Mouse (Mus musculus) ovary, postnatal 36 days (tissue): ENCODE results near the gene Mboat2.

ENCODE experiments used
- DNase-seq: peaks from one replicate; pipeline ENCODE4 v3.0.0; 2022; ENCODE audit warnings: low spot score, mixed read lengths

Gene Mboat2

DNA sequence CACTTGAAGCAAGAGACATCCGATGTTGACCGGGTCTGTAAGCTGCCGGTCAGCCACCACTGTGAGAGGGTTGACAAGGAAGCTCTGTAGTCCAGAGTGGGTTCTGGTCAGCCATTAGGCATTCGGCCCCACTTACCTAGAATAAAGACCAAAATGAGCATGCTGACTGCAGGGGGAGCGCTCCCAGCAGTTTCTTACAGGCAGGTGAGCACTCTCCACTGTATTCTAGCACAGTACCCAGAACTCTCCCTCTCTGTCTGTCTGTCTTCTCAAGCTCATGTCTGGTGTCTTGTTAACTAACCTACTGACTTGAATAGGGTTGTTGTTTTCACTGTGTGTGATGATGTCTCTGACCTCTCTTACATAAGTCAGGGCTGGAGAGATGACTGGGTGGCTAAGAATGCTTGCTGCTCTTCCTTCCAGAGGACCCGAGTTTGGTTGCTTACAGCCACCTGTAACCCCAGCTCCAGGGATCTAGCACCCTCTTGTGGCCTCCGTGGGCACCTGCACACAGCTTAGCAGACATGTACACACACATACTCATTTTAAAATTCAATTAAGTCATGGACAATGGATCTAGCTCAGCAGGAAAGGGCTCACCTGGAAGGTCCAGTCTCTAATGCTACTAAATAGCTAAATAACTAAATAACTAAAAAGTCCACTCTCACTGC lies 119.8 kb downstream of the Mboat2 start:
- DNase-seq, result no peak

DNA sequence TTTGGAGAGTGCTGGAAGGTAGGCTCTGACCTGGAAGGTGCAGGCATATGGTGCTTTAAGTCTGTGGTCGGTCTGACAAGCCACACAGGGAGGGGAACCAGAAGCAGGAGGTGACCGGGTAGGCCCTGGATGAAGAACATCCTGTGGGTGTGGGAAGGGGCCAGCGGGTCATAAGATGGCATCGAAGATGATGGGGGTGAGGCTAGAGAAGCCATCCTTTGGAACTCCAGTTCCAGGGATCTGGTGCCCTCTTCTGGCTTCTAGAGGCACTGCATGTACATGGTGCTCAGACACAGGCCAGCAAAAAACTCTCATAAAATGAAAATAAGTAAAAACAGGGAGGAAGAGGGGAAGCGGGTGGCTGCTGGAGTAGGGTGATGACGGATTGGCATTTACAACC lies 121.5 kb downstream of the Mboat2 start:
- DNase-seq, result peak; percentile 35

DNA sequence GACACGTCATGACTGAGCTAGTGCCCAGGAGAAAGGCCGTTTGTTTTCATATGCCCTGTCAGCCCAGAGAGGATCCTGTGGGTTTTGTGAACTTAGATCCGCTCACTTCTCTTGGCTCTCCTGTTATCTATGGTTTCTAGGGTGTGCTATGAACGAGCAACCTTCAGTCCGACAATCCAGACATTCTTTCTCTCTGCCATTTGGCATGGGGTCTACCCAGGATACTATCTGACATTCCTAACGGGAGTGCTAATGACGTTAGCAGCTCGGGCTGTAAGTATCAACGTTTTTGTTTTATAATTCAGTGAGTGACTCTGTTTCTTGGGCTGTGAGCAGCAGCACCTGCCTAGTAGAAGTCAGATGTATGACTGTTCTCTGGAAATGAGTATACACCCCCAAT lies 124.5 kb downstream of the Mboat2 start:
- no peak for DNase-seq

DNA sequence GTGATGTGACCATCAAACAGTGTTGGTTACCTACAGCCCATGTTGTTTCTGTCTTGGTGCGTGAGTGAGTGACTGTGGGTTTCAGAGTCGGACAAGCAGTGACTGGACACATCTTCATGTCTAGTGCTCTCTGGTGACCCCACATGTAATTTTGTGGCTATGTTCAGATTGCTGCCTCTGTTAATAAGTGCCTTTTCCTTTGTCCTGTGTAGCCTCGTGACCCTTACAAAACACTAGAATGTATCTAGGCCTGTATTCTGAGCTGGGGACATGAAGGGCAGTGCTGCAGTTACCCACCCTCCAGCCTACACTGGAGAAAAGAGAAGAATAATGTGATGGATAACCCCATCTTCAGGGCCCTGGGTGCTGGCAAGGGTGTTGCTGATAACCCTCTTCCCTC lies 127.8 kb downstream of the Mboat2 start:
- no peak for DNase-seq

DNA sequence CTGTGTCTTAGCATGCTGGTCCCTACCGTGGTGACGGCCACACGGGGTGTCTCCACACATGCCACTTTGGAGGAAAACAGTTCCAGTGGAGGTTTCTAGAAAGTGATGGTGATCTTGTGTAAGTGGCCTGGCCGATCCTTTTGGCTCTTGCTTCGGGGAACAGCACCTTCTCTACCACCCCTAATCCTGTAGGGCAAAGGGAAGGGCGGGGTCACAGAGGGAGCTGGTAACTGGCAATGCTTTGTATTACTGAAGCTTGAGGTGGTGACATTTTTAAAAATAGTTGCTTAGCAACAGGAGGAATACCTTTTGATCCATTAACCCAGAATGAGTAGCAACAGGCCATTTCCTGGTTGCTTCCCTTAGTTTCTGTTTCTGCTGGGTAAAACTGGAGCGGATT lies 131.1 kb downstream of the Mboat2 start:
- no peak for DNase-seq

DNA sequence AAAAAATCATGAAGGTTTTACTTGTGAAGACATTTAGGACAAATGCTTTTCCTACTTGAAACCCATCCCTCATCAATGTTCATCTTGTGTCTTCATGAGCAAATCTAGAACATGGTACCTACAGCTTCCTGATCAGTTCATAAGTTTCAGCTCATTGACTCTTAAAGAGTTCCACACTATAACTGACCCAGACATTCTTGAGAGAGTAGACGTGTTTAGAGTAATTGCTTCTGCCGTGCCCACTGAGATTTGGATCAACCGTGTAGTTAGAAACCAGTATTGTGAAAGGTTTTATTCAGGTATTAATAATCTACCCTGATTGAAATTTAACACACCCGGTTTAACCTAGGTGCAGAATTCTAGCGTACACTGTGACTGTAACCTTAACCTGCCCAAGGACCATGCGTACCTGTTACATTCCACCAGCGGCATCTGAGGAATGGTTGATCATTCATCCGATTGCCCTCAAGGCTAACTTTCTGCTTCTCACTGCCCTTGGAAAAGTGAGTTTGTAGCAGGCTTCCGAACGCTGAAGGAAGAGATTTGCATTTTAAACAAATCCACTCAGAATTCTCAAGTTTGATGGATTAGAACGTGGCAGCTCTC lies 131.8 kb downstream of the Mboat2 start:
- no peak for DNase-seq

DNA sequence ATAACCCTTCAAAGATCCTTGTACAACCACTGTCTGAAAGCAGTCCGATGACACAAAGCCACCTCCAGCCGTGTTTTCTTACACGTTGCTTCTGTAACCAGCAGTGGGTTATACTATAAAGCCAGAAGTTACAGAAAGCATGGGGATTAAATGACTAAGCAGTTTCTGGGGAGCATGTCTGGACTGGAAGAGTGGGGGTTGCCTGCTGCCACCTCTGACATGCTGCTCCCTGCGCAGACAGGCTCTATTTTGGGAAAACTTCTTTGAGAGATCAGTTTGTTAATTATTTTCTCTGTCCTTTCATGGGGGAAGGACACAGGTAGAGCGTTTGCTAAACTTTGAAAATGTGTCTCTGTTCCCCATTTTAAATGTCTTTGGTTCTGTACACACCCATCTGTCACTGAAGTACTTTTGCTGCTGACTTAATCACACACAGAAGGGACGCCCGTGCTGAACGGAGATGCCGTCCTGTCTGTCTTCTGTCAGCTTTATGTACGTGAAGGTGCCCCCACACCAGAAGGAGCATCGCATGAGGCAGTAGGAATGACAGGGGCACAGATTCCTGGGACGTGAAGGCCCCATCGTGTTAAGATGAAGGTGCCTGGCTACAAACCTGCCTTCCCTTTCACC lies 132.8 kb downstream of the Mboat2 start:
- no peak for DNase-seq

DNA sequence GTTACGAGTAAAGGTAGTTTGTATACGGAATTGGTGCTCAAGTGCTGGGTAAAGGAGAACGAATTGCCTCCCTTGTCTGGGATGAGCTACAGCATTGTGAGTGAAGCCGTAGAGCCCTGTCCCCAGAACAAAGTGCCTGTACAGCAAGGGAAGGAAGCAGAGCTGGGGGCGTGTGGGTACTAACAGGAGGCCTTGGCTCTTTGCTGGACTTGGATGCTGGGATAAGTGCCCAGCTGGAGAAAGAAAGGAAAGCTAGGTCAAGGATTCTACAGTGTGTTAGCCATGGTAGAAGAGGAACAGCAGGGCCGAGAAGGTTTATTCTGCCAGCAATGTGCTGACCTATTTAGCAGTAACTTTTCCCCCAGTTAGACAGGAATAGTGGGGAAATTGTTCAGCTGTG lies 134.7 kb downstream of the Mboat2 start:
- no peak for DNase-seq

DNA sequence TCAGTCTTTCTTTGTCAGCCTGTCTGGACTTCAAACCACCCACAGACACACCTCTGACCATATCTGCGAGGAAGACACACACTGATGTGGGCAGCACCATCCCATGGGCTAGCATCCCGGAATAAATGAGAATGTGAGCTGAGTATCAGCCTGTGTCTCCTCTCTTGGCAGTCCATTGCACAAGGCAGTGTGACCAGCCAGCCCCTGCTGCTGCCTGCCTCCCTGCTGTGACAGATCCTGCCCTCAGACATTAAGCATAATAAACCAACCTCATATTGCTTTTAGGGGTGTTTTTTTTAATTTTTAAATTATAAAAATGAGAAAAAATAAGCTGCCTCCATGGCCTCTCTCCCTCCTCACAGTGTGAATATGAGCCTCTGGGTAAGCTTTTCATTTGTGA lies 135.4 kb downstream of the Mboat2 start:
- DNase-seq, result no peak

DNA sequence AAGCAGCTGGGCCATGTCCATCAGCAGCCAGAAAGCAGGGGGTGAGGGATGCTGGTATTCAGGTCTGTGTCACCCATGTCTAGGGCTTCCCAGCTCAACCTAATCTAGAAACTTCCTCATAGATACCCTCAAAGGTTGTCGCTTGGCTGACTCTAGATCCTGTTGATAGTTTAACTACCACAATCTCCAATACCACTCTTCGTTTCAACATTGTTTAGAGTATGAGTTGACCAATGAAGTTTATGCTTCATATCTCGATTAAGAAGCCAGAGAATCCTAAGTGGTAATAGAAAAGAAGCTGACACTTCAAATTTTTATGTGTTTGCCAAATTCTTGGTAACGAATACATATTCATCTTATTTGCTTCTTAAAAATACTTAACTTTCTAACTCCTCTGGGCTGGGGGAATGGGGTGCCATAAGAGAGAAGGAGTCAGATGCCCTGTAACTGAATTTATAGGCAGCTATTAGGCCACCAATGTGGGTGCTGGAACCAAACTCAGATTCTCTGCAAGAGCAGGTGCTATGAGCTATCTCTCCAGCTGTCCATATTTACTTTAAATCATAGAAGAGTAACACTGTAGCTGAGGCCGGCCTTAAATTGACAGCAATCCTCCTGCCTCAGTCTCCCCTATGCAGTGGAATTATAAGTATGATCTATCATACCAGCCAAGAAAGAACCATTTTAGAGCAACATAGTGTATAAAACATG lies 141.0 kb downstream of the Mboat2 start:
- DNase-seq, result no peak

DNA sequence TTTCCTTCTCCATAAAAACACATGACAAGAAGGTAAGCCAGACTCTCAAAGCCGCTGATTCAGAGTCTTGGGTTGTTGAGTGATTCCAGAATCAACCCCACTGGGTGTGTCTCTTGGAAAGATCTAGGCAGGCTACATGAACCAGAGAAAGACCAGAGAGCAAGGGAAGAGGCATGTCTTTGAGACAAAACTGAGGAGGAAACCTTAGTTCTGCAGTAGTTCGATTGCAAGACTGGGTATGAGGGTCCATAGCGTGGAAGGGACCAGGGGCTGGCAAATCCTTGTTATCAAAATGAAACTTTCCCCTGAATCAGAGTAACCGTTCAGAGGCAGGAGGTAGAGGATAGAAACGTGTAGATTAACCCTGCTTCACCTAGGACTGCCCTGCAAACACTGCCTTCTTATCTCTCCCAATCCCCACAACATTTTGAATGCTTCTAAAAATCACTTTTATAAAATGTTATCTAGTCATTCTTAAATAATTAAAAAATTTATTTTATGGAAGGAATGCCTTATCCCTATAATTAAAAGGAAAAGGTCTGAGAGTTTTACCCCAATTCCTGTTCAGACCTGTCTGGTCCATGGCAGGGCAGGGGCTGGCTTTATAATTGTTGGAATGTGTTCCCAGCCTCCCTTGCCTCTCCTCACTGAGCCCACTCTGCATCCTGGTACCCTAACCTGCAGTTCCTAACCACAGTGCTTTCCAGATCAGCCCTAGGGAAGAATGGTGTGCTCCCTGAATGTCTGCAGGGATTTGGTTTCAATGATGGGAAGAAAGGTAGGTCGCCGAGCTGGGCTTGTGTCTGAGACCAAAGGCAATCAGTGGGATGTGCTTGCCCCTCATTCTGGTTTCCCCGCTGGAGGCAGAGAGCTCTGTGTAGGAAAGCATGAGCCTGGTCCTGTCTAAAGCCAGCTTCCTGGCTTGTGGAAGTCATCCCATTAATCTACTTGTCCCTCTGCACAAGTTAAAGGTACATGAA lies 142.0 kb downstream of the Mboat2 start:
- no peak for DNase-seq

DNA sequence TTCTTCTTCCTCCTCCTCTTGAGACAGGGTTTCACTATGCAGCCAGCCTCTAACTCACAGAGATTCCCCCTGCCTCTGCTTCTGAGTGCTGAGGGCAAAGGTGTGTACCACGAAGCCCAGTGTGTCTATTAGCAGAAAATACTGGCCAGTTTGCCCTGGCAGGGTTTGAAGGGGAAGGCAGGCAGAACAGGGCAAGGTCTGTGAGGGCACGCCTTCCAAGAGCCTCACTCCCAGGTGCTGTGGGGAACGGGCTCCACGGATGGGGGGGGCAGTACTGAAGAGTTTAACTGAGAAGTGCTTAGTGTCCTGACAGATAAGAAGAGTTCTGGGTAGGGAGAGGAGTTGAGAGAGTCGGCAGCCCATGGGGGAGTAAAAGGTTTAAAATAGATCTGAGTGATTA lies 142.9 kb downstream of the Mboat2 start:
- DNase-seq, result no peak

DNA sequence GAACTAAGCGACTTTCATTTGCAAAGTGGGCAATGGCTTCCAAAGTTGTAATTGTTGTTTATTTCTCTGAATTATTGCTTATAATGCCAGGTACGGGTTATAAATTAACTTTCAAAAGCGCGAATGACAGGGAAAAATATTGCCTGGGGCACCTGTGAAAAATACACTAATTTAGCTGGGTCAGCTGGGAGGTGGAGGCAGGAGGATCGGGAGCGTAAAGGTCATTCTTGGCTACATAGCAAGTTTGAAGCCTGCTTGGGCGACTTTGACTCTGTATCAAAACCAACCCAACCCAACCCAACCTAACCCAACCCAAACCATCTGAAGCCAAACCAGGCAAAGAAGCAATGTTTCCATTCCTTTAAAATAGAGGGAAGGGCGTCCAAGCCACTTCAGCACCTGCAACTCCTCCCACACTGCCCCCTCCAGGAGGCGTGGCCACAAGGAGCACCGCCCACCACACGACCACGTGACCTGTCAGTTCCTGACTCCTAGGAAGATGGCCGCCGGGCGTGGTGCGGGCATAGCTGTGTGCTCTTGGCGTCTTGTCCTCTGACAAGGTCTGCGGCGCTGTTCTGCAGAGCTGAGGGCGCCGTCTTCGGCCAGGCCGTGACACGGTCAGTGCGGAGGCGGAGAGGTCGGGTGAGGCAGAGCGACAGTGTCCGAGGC lies 143.9 kb downstream of the Mboat2 start, which contains the start of gene Kidins220:
Kidins220 (plus strand) TSS at position 480 of the 669 bp plus-strand sequence.
- DNase-seq, result peak; percentile 91

DNA sequence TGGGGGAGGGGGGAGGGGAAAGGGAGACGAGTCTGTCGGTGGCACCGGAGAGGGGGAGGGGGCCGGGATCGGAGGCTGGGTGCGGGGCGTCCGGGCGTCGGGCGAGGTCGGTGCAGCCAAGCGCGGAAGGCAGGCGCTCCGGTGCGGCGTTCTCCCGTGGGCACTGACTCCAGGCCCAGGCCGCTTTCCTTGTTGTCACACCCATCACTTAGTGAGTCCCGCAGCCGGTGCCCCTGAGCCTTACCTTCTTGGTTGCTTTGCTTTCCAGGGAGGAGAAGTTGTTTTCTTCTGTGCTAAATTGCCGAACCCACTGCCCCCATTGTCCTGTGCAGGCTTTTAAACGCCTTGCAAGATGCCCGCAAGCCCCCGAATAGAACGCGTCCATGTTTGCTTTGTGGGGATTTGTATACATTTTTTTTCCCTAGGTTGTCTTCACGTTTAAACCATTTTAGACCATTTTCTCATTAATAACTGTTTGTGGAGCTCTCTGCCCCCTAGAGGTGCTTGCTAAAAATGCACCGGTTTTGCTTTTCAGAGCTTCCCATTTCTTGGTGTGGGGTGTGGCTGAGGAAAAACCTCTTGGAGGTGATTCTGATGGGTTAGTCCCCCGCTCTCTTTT lies 144.5 kb downstream of the Mboat2 start:
- peak; percentile 48 for DNase-seq

DNA sequence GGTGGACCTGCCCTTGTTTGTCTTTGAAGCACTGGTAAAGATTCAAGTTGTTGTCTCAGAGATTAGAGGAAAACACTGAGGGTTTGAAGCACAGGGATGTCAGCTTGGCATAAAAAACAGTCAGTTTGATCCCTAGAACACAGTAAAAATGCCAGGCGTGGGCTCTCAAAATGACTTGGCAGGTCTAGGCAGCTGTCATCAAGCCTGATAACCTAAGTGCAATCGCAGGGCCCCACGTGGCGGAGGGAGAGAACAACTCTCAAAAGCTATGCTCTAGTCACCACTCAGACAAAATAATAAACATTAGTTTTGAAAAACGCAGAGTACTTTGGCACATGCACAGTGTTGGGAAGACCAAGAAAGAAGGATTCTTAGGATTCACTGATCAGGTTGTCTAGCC lies 154.5 kb downstream of the Mboat2 start:
- no peak for DNase-seq

DNA sequence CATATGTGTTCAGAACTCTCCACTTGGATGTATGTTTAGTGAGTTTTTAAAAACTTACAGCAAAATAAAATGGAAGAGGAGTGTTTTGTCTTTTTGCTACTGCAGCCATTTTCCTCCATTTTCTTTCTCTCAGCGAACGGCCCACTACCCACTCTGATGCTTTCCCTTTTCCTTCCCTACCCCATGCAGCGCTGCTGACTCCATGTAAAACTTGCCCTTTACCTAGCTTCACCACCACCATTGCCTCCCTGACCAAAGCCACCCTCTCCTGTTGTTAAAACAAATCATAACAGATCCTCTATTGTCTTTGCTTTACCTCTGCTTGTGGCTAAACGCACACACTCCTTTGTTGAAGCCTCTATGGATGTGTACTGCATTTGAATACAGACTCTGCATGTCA lies 164.7 kb downstream of the Mboat2 start:
- no peak for DNase-seq

DNA sequence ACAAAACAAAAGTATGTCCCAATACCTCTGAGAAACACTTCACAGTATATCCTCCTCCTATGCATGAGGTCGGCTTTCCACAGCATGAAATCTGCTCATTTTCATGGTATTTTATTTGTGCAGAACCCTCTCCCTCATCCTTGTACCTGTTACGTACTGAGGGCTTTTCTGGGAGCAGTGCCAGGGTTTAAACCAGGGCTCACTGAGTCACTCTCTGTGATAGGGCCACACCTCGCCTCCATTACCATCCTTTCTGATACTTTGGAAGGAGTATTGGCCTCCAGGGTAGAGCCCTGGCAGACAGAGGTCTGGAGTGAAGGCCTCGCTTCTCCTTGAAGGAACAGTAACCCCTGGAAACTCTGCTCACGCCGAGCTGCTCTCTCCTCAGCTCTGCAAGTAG lies 174.7 kb downstream of the Mboat2 start:
- no peak for DNase-seq

DNA sequence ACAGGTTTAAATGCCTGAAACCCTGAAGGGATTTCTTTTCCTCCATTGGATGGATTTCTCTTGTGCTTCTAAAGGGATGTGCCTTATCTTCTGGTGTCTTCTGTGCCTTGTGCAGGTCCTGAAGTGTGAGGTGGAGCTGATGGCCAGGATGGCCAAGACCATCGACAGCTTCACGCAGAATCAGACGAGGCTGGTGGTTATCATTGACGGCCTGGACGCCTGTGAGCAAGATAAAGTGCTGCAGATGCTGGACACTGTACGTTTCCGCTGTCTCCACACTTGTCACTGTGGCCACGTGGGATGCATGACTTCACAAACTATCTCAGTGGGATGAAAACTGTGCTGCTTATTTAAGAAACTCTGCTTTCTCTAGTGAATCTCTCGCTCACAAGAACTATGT lies 179.3 kb downstream of the Mboat2 start:
- DNase-seq, result no peak

DNA sequence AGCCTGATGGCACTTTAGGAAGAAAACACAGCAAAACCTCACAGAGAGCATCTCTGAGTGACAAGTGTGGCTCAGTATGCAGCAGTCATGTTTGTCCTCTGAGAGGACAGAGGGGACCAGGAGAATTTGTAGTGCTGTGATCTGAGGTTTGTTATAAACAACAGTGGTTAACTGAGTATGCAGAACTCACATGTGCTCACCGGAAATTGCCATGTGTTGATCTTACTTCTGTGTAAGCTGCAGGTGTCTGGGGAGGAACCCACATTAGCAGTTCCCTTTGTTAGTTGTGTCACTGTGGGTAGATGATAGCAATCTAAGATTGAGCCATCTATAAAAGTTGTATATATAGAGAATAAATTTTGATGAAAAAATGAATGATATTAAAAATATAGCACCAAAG lies 179.7 kb downstream of the Mboat2 start:
- DNase-seq, result no peak

DNA sequence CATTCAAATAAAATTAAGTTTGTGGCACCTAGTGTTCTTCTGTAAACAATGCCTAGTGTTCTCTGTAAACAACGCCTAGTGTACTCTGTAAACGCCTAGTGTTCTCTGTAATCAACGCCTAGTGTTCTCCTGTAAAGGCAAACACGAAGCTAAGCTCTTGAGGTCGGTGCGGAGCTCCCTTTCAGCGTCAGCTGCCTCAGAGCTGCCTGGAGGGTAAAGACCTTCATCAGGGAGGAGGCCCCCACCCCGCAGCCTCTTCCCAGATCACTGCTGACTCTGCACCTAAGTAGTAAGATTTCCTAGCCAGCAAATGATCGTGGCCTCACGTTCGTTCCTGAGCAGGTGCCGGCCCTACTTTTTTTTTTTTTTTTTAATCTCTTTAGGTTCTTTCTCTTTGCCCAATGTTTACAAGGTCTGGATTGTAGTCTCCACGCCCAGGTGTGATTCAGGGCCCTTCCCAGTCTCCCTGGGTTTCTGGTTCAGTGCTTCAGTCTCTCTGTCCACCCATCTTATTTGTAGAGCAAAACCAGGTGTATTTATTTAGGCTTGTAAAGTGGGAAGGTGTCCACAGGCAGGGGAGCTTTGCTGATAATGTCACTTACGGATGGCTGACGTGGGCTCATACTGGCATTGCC lies 181.2 kb downstream of the Mboat2 start:
- DNase-seq, result no peak
